Mouse (Mus musculus): ENCODE data around the gene Ubxn7. TPM values are rescaled to one million over a fixed set of nuclear protein-coding genes. Genes with fewer than 3 reads are reported as not detected.
"Not testable (repeated sequence)": the region's sequence is repeated elsewhere in the genome, so short reads cannot be mapped to it uniquely, and the experiment has no call there.

Ubxn7 gene
- polyA plus RNA-seq (2012; rRNA removed), result 16.8 and 22.2 TPM in 2 replicates

DNA sequence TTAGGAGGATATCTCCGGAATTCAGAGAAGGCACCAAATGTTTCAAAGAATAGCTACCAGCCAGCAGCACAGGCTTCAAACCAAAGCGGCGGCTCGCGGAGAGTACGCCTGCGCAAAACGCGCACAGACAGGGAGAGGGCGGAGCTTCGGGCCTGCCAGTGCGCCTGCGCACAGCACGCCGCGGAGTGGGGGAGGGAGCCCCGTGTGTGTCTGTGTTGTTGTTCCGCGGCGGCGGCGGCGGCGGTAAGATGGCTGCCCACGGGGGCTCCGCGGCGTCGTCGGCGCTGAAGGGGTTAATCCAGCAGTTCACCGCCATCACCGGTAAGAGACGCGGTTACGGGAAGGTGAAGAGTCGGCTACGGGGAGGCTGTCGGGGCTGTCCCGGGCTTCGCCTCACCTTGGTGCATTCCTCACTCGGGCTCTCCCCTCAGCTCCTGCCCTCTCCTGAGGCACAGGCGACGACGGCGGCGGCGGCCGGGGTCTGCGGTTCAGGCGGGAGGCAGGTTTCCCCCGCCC, at the start of gene Ubxn7:
Gene Ubxn7 (plus strand): TSS at position 218 of the 516 bp plus-strand sequence.
- no peak for TF ChIP-seq CTCF (IDR thresholded peaks at IDR 0.05; ENCODE audit: insufficient read depth, low read length)
- peak; percentile 62; the same call in 1 of the 2 replicates for TF ChIP-seq POLR2A (IDR thresholded peaks at IDR 0.05; ENCODE audit: borderline replicate concordance, extremely low read depth, low read depth, low read length)
- Histone ChIP-seq H3K4me3 (replicated peaks; ENCODE audit: extremely low read depth, low read depth, low read length) (peak within 1 kb of the TSS; percentile 100), H3K4me1 (ENCODE audit: control insufficient read depth, insufficient read depth, low read length) (peaks cover 2% of the 10 kb centered on the region)
- WGBS, result under 1% methylated on average over 51 of the region's 52 CpGs
- DNase-seq, result peak; percentile 99

DNA sequence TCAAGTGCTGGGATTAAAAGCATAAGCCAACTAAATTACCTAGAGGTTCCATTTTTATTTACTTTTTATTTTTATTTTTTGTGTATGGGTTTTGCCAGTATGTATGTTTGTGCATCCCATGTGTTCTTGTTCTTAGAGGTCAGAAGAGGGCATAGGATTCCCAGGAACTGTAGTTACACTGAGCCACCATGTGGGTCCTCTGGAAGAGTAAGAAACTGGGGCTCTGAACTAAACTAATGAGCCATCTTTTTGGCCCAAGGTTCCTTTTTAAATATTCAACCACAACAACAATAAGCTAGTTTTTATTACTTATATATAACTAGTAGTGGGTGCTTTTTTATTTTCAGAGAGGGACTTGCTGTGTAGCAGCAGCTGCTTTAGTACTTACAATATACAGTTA, 49.4 kb upstream of the Ubxn7 start:
- DNase-seq, result no peak
- Histone ChIP-seq H3K4me1 (ENCODE audit: control insufficient read depth, insufficient read depth, low read length) (peaks cover 6% of the 10 kb centered on the region), H3K4me3 (replicated peaks; ENCODE audit: extremely low read depth, low read depth, low read length) (no peak overlapping the region)
- no peak for TF ChIP-seq POLR2A (IDR thresholded peaks at IDR 0.05; ENCODE audit: borderline replicate concordance, extremely low read depth, low read depth, low read length)
- TF ChIP-seq CTCF (IDR thresholded peaks at IDR 0.05; ENCODE audit: insufficient read depth, low read length), result no peak

- no peak for DNase-seq
- H3K4me1 ChIP-seq (ENCODE audit: control insufficient read depth, insufficient read depth, low read length), result no peaks in the 10 kb centered on the region
- no peak overlapping the region for H3K4me3 ChIP-seq (replicated peaks; ENCODE audit: extremely low read depth, low read depth, low read length)
- 96% methylated on average over 4 of the region's 4 CpGs for WGBS
- TF ChIP-seq POLR2A (IDR thresholded peaks at IDR 0.05; ENCODE audit: borderline replicate concordance, extremely low read depth, low read depth, low read length) (no peak), CTCF (IDR thresholded peaks at IDR 0.05; ENCODE audit: insufficient read depth, low read length) (no peak)
These were observed 40.2 kb upstream of the Ubxn7 start for GRCm38 (mm10) chr16:32291821-32292220.

DNA sequence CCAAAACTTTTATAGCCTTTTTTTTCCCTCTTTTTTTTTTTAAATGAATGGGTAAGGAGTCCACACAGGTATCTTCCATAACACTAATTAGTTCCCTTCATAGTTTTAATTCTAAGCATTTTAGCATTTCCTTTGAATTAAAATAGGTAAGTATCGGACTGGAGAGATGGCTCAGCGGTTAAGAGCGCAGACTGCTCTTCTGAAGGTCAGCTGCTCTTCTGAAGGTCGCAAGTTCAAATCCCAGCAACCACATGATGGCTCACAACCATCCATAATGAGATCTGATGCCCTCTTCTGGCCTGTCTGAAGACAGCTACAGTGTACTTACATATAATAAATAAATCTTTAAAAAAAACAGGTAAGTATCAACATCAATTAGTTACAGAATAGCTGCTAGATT, 32.4 kb upstream of the Ubxn7 start:
- not testable (repeated sequence) for DNase-seq; H3K4me1 ChIP-seq (ENCODE audit: control insufficient read depth, insufficient read depth, low read length); H3K4me3 ChIP-seq (replicated peaks; ENCODE audit: extremely low read depth, low read depth, low read length)
- 94% methylated on average over 4 of the region's 4 CpGs for WGBS

DNA sequence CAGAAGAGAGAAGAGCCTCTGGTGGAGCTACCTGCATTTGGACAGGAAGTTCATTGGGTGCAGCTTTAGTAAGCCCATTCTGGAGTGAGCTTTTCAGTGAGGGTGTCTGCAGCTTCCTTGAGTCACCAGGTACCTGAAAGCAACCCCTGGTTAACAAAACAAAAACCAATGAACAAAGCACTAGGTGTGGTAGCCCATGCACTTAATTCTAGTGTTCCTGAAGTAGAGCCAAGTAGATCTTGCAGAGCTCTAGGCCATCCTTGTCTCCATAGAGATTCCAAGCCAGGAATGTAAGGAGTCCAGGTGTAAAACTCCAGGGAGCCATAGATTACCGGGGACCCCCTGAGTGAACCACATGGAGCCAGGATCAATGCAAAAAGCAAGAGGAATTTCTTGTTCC, 29.0 kb upstream of the Ubxn7 start:
- Histone ChIP-seq H3K4me1 (ENCODE audit: control insufficient read depth, insufficient read depth, low read length) (no peaks in the 10 kb centered on the region), H3K4me3 (replicated peaks; ENCODE audit: extremely low read depth, low read depth, low read length) (no peak overlapping the region)
- 61% methylated on average over 1 of the region's 1 CpGs for WGBS
- TF ChIP-seq POLR2A (IDR thresholded peaks at IDR 0.05; ENCODE audit: borderline replicate concordance, extremely low read depth, low read depth, low read length) (no peak), CTCF (IDR thresholded peaks at IDR 0.05; ENCODE audit: insufficient read depth, low read length) (no peak)
- no peak for DNase-seq

DNA sequence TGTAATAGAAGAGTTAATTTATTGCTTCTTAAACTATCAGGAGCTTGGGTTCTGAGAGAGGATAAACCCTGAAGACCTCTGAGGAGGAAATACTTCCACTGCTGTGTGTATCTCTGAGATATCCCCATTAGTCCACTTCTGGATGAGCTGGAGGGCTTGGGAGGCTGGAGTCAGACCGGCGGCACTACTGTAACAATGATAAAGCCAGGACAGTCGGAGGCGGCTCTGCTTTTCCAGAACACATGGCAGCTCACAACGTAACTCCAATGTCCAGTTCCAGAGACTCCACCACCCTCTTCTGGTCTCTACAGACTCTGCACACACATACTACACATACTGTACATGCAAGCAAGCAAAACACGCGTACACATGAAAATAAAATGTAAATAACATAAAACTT, 28.2 kb upstream of the Ubxn7 start:
- no peak for TF ChIP-seq POLR2A (IDR thresholded peaks at IDR 0.05; ENCODE audit: borderline replicate concordance, extremely low read depth, low read depth, low read length)
- TF ChIP-seq CTCF (IDR thresholded peaks at IDR 0.05; ENCODE audit: insufficient read depth, low read length), result no peak
- no peaks in the 10 kb centered on the region for H3K4me1 ChIP-seq (ENCODE audit: control insufficient read depth, insufficient read depth, low read length)
- WGBS, result 92% methylated on average over 7 of the region's 7 CpGs
- H3K4me3 ChIP-seq (replicated peaks; ENCODE audit: extremely low read depth, low read depth, low read length), result no peak overlapping the region
- DNase-seq, result no peak

GRCm38 (mm10) chr16:32311970-32312369, 20.1 kb upstream of the Ubxn7 start:
- H3K4me3 ChIP-seq (replicated peaks; ENCODE audit: extremely low read depth, low read depth, low read length), result no peak overlapping the region
- no peaks in the 10 kb centered on the region for H3K4me1 ChIP-seq (ENCODE audit: control insufficient read depth, insufficient read depth, low read length)
- TF ChIP-seq POLR2A (IDR thresholded peaks at IDR 0.05; ENCODE audit: borderline replicate concordance, extremely low read depth, low read depth, low read length), result no peak
- TF ChIP-seq CTCF (IDR thresholded peaks at IDR 0.05; ENCODE audit: insufficient read depth, low read length), result no peak
- no peak for DNase-seq
- WGBS, result 83% methylated on average over 4 of the region's 4 CpGs

DNA sequence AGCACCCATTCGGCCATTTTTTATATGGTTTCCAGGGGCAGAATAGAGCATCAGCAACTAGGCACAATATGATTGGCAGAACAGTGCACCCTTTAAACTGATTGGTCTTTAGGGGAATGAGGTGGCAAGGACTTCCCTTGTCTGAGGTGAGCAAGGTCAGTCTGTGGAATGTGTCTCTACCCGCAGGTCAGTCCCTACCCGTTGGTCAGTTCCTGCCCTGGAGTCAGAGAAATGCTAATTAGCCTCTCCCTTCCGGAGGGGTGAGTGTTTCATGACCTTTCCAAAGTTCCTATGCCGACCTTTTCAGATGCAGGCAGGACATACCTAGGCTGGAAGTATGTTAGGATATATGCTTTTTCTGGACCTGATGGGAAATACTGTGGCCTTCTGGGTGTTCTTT, 19.7 kb upstream of the Ubxn7 start:
- no peak overlapping the region for H3K4me3 ChIP-seq (replicated peaks; ENCODE audit: extremely low read depth, low read depth, low read length)
- no peak for TF ChIP-seq CTCF (IDR thresholded peaks at IDR 0.05; ENCODE audit: insufficient read depth, low read length)
- 40% methylated on average over 5 of the region's 5 CpGs for WGBS
- H3K4me1 ChIP-seq (ENCODE audit: control insufficient read depth, insufficient read depth, low read length), result no peaks in the 10 kb centered on the region
- no peak for DNase-seq

- TF ChIP-seq CTCF (IDR thresholded peaks at IDR 0.05; ENCODE audit: insufficient read depth, low read length), result no peak
- no peak for TF ChIP-seq POLR2A (IDR thresholded peaks at IDR 0.05; ENCODE audit: borderline replicate concordance, extremely low read depth, low read depth, low read length)
- no peak for DNase-seq
- H3K4me1 ChIP-seq (ENCODE audit: control insufficient read depth, insufficient read depth, low read length), result no peaks in the 10 kb centered on the region
- H3K4me3 ChIP-seq (replicated peaks; ENCODE audit: extremely low read depth, low read depth, low read length), result no peak overlapping the region
- WGBS, result 73% methylated on average over 4 of the region's 4 CpGs
These were observed 19.2 kb upstream of the Ubxn7 start for GRCm38 (mm10) chr16:32312859-32313258.

DNA sequence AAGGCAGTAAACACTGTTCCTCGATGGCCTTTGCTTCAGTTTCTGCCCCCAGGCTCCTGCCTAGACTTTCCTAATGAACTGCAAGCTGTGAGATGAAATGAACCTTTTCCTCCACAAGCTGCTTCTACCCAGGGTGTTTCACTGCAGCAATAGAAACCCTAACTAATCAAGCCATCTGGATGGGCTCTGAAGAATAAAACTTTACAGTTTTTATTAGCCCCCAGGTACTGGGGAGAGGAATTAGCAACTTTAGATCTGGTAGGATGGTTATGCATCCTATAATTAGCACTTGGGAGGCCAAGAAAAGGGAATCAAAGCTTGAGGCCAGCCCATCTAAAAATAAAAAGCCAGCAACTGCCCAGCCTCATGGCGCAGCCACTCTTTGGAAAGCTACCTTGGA, 15.5 kb upstream of the Ubxn7 start:
- WGBS, result 78% methylated on average over 2 of the region's 2 CpGs

DNA sequence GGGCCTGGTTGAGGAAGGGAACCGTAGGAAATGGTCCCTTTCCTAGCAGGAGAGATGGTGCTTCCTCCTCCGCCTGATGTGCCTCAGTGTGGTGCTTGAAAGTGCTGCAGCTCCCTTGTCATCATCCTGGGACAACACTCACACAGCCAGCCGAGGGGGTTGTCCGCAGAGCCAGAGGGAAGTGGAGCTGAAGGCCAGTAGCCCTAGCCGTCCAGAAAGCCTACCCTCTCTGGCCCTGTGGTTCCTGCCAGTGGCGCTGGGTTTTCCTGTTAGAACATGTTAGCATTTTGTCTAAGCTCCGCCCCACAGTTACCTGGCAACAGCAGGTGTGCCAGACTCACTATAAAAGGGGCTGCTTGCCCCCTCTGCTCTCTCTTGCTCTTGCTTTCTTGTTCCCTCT, 8.1 kb upstream of the Ubxn7 start:
- WGBS, result 19% methylated on average over 7 of the region's 7 CpGs
- Histone ChIP-seq H3K4me3 (replicated peaks; ENCODE audit: extremely low read depth, low read depth, low read length) (no peak overlapping the region), H3K4me1 (ENCODE audit: control insufficient read depth, insufficient read depth, low read length) (no peaks in the 10 kb centered on the region)
- no peak for DNase-seq
- TF ChIP-seq POLR2A (IDR thresholded peaks at IDR 0.05; ENCODE audit: borderline replicate concordance, extremely low read depth, low read depth, low read length), result no peak
- TF ChIP-seq CTCF (IDR thresholded peaks at IDR 0.05; ENCODE audit: insufficient read depth, low read length), result no peak

More for the DNA sequence above, 15.5 kb upstream of the Ubxn7 start:
- DNase-seq, result no peak
- Histone ChIP-seq H3K4me1 (ENCODE audit: control insufficient read depth, insufficient read depth, low read length) (no peaks in the 10 kb centered on the region), H3K4me3 (replicated peaks; ENCODE audit: extremely low read depth, low read depth, low read length) (no peak overlapping the region)
- no peak for TF ChIP-seq CTCF (IDR thresholded peaks at IDR 0.05; ENCODE audit: insufficient read depth, low read length)
- no peak for TF ChIP-seq POLR2A (IDR thresholded peaks at IDR 0.05; ENCODE audit: borderline replicate concordance, extremely low read depth, low read depth, low read length)
